Mouse (Mus musculus): ENCODE measurements around the gene Stum. TPM values are rescaled to one million over a fixed set of nuclear protein-coding genes. Genes with fewer than 3 reads are reported as not detected.

Stum gene
- total and polyA plus RNA-seq, 3 experiments: 0.42 to 0.61 (median 0.51) TPM

DNA sequence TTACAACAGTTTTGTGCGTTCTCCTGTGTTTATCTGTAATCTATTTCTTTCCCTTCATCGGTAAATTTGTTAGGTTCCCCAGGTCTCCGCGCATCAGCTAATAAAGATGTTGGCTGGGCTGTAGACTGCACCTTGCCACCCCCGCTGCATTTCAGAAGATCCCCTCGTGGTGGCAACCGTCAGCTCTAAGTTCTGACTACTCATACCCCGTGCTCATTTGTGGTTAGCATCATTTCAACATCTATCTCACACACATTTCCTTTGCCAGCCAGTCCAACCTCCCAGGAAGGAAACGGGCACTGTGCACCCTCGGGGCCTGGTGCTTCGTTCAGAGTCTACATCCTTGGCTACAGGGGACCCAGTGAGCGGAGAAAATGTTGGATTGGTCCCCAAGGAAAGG is 51.5 kb downstream of the Stum start (continued):
- TF ChIP-seq RAD21 (IDR thresholded peaks at IDR 0.05; ENCODE audit: low read depth, low read length): peak; percentile 68
- TF ChIP-seq ZC3H11A (IDR thresholded peaks at IDR 0.05; ENCODE audit: low read depth, low read length): no peak
- no peak for TF ChIP-seq JUN (IDR thresholded peaks at IDR 0.05; ENCODE audit: insufficient read depth, low read depth, low read length)
- TF ChIP-seq USF1 (IDR thresholded peaks at IDR 0.05; ENCODE audit: low read depth, low read length): no peak
- no peak for TF ChIP-seq UBTF (IDR thresholded peaks at IDR 0.05; ENCODE audit: low read depth, low read length)
- peak; percentile 30 to 75; a peak in 2 of 4 replicates for TF ChIP-seq CTCF (conservative IDR thresholded peaks at IDR 0.05 in 1 of 2, IDR thresholded peaks at IDR 0.05 in 1 of 2; ENCODE audit: low read depth in 2 of 2, low read length in 2 of 2)
- TF ChIP-seq MAFK (IDR thresholded peaks at IDR 0.05; ENCODE audit: insufficient replicate concordance, low read length): no peak
- no peak for TF ChIP-seq PAX5 (IDR thresholded peaks at IDR 0.05; ENCODE audit: low read length)
- TF ChIP-seq TBP (conservative IDR thresholded peaks at IDR 0.05; ENCODE audit: low read depth, low read length): no peak
- no peak for TF ChIP-seq ZKSCAN1 (IDR thresholded peaks at IDR 0.05; ENCODE audit: borderline replicate concordance, low read depth, low read length)
- TF ChIP-seq EP300 (IDR thresholded peaks at IDR 0.05; ENCODE audit: low read length): no peak
- no peak for TF ChIP-seq ZNF384 (IDR thresholded peaks at IDR 0.05; ENCODE audit: low read depth, low read length)
- no peak for TF ChIP-seq JUND (conservative IDR thresholded peaks at IDR 0.05; ENCODE audit: low read depth, low read length)
- no peak for TF ChIP-seq E2F4 (IDR thresholded peaks at IDR 0.05; ENCODE audit: insufficient replicate concordance, low read depth, low read length)
- peak; percentile 58; the same call in 1 of the 2 replicates for TF ChIP-seq BHLHE40 (IDR thresholded peaks at IDR 0.05; ENCODE audit: low read depth, low read length)
- TF ChIP-seq HCFC1 (IDR thresholded peaks at IDR 0.05; ENCODE audit: low read depth, low read length): peak; percentile 15; the same call in 1 of the 2 replicates

DNA sequence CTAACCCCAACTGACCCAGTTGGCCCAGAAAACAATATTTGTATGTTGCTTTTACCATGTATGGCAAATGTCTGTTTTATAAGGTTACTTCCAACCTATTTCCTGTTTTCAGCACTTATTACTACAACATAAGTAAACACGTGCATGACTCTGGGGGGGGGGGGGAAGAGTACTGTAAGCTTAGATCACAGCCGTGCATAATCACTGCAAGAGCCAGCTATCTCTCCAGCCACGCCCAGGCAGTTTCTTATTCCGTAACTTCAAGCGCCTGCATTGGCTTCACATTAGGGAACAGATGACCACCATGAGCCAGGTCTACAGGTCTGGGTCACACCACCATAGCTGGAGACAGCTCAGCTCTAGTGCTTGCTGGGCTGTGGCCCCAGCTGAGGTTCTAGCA is 53.5 kb downstream of the Stum start:
- Histone ChIP-seq H3K4me1 (ENCODE audit: control insufficient read depth in 1 of 2, insufficient read depth in 2 of 2) (peaks cover 37 to 94% of the 10 kb centered on the region in 2 experiments), H3K9ac (ENCODE audit: insufficient read depth, low read depth) (no peak overlapping the region), H3K27ac (ENCODE audit: insufficient read depth, low read depth) (no peak overlapping the region), H3K79me2 (replicated peaks; ENCODE audit: control insufficient read depth, extremely low read depth, insufficient read depth, poor library complexity, severe bottlenecking) (no peaks in the 10 kb centered on the region), H3K4me2 (ENCODE audit: insufficient read depth, low read depth, poor library complexity, severe bottlenecking) (no peak overlapping the region), H3K9me3 (replicated peaks; ENCODE audit: low read length) (no peaks in the 10 kb centered on the region), H3K4me3 (replicated peaks in 1 of 3; ENCODE audit: low read depth in 2 of 3, low read length in 2 of 3, poor library complexity in 1 of 3) (no peak overlapping the region), H3K36me3 (replicated peaks in 1 of 2; ENCODE audit: control insufficient read depth in 1 of 2, insufficient read depth in 1 of 2, low read length in 1 of 2) (peaks cover 0 to 8% of the 10 kb centered on the region in 2 experiments), H3K27me3 (replicated peaks) (no peaks in the 10 kb centered on the region)
- in situ Hi-C loops (cut with MboI; ENCODE audit: low pct_ligation_motif_present, low pct_unique_long_range_greater_than_20kb, low sequenced_read_pairs) (loop anchor here (5.0 kb wide), 1 partner anchor 337 kb away; no protein-coding TSS in a partner anchor), dilution Hi-C loops (cut with MboI; ENCODE audit: extremely low pct_ligation_motif_present, extremely low pct_unique_long_range_greater_than_20kb, low sequenced_read_pairs) (no loop called here)
- no peak for DNase-seq (ENCODE audit: extremely low read depth)
- TF ChIP-seq CHD2 (IDR thresholded peaks at IDR 0.05; ENCODE audit: low read length): no peak
- no peak for TF ChIP-seq TCF12 (IDR thresholded peaks at IDR 0.05; ENCODE audit: low read depth, low read length)
- no peak for TF ChIP-seq EP300 (IDR thresholded peaks at IDR 0.05; ENCODE audit: low read length)
- TF ChIP-seq TBP (conservative IDR thresholded peaks at IDR 0.05; ENCODE audit: low read depth, low read length): no peak
- no peak for TF ChIP-seq CHD1 (IDR thresholded peaks at IDR 0.05; ENCODE audit: low read depth, low read length)
- no peak for TF ChIP-seq MXI1 (IDR thresholded peaks at IDR 0.05; ENCODE audit: low read depth, low read length)
- TF ChIP-seq NRF1 (IDR thresholded peaks at IDR 0.05; ENCODE audit: low read depth, low read length): no peak
- no peak for TF ChIP-seq USF2 (conservative IDR thresholded peaks at IDR 0.05; ENCODE audit: low read depth, low read length)

Measured in CH12.LX (cell line).